Mouse (Mus musculus) subcutaneous adipose tissue, adult 2 months (tissue): ENCODE data around the gene Gm20878. TPM values are rescaled to one million over a fixed set of nuclear protein-coding genes. Genes with fewer than 3 reads are reported as not detected.

ENCODE experiments used
- polyA plus RNA-seq: library from polyadenylated mRNA; depleted of rRNA; stranded (reverse); fragments of >200 nt; gene quantifications from 2 replicates; pipeline ENCODE4 v1.2.3, GENCODE M21; 2012; ENCODE audit warnings: low replicate concordance; rRNA removed

Gm20878 gene
- polyA plus RNA-seq, result 1.9 and 4.4 TPM in 2 replicates

DNA sequence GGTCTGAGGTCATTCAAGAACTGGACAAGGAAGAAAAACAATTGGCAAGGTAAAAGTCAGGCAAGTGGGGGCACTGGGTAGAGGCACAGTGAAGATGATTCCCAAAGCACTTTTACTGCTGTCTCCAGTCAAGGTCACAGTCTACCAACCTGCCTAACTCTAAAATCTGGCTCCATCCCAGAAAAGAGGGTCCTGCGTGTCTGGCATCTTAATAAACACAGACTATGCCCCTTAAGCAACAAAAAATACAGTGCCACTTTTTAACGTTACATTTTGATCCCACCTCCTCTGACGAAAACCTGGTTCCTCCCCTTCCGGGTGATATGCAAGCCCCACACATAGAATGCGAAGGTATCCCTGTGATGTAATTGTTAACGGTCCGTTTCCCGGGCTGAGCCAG lies at the start of gene Gm20878:
Gm20878 (plus strand) TSS at position 301 of the 400 bp plus-strand sequence.

DNA sequence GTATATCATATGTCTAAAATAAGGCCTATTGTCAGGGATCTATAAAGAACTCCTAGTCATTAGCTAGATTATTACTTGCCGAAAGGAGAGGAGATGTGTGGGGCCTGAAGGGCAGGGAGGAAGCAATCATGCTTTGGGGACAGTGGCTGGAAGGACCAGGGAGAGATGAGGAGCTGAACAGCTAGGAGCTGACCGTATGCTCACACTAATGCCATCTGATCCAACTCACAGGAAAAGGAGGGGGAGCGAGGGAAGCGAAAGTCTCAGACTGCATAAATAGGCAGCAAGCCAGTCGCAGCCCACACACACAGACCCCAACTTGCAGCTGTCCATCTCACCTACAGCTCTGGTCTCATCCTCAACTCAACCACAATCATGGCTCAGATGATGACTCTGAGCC lies 38.1 kb upstream of the Gm20878 start, which contains the start of gene Gm21541:
Gm21541 (plus strand) TSS at position 301 of the 400 bp plus-strand sequence.

DNA sequence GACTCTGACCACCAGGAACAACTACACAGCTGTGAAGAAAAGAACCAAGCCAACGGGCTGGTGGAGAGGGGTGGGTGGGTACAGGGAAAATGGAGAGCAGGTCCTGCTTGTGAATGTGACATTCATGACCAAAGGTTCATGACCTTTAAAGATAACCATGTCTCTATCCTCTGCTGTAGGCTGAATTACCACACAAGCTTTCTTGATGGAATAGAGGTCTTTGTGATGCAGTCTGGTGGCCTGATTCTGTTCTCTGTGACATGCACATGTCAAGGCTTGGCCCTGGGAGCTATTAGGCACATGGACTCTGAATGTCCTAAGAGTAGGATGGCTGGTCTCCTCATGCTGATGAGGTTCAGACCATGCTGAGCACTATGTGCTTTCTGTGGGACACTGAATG lies 24.4 kb downstream of the Gm20878 start, which contains the start of gene Fam205a4:
Fam205a4 (plus strand) TSS at position 301 of the 400 bp plus-strand sequence.

Other genes starting within 250 kb of the Gm20878 start
- 2.4 and 3.0 TPM in 2 replicates for gene Cntfr, start 244.5 kb upstream of the Gm20878 start, polyA plus RNA-seq
- gene Il11ra1, start 241.6 kb upstream of the Gm20878 start, polyA plus RNA-seq, result 80.9 and 150 TPM in 2 replicates
- gene Rpp25l, start 228.0 kb upstream of the Gm20878 start, polyA plus RNA-seq, result 35.2 and 49.7 TPM in 2 replicates
- 44.0 and 82.9 TPM in 2 replicates for gene Dctn3, start 218.4 kb upstream of the Gm20878 start, polyA plus RNA-seq
- gene Arid3c, start 210.4 kb upstream of the Gm20878 start, polyA plus RNA-seq, result not detected in 2 replicates
- 66.8 and 101 TPM in 2 replicates for gene Galt, start 186.3 kb upstream of the Gm20878 start, polyA plus RNA-seq
- 196 and 284 TPM in 2 replicates for gene Sigmar1, start 185.4 kb upstream of the Gm20878 start, polyA plus RNA-seq
- 42.2 and 56.4 TPM in 2 replicates for gene Ccl27a, start 167.3 kb upstream of the Gm20878 start, polyA plus RNA-seq
- 33.5 TPM in 1 of 2 replicates, not detected in the other for gene Gm21541, start 38.0 kb upstream of the Gm20878 start, polyA plus RNA-seq
- gene Fam205a4, start 24.5 kb downstream of the Gm20878 start, polyA plus RNA-seq, result not detected in 2 replicates
- 0.07 and 0.18 TPM in 2 replicates for gene Gm21093, start 93.2 kb downstream of the Gm20878 start, polyA plus RNA-seq
- not detected in 2 replicates for gene Gm3893, start 149.6 kb downstream of the Gm20878 start, polyA plus RNA-seq
- gene Gm13304, start 173.2 kb downstream of the Gm20878 start, polyA plus RNA-seq, result not detected in 2 replicates
- gene Gm13306, start 211.9 kb downstream of the Gm20878 start, polyA plus RNA-seq, result not detected in 2 replicates
- not detected in 2 replicates for gene Gm13305, start 227.0 kb downstream of the Gm20878 start, polyA plus RNA-seq